Mouse (Mus musculus) liver, embryonic 14.5 days (tissue): Measurements from ENCODE around the gene Vldlr.

Experiments used
- CTCF ChIP-seq: IDR thresholded peaks from 2 replicates; pipeline ENCODE4 v1.5.1; 2016; ENCODE audit warnings: antibody characterized with exemption, low read depth, control low read depth
- EP300 ChIP-seq: IDR thresholded peaks from 2 replicates; pipeline ENCODE4 v1.6.1; 2016; ENCODE audit warnings: antibody characterized with exemption, low read depth

- TF ChIP-seq EP300 (no peak), CTCF (no peak)
These were observed 43.8 kb downstream of the Vldlr start for GRCm38 (mm10) chr19:27260102-27260501.
